Mouse (Mus musculus): ENCODE measurements around the gene Pdcd6.
A peak's percentile ranks its signal among the peaks of the same experiment; 100 is the strongest.

The Pdcd6 gene

DNA sequence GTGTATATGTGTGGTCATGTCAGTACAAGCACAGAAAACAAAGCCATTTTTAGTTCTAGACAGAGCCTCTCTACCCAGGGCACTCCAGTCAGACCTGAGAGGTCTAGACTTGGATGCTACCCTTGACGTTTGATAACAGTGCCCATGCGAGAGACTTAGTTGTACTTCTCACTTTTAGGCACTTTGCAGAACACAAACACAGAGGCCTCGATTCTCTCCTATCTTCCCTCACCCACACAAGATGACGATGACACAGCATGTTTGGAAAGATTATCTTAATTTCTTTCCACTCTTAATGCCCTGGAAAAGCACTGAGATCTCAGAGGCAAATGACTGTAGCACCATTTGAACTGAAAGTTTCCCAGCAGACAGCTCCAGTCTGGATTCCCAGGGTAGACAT, 41.7 kb downstream of the Pdcd6 start:
- no peak for DNase-seq (ENCODE audit: low spot score)

DNA sequence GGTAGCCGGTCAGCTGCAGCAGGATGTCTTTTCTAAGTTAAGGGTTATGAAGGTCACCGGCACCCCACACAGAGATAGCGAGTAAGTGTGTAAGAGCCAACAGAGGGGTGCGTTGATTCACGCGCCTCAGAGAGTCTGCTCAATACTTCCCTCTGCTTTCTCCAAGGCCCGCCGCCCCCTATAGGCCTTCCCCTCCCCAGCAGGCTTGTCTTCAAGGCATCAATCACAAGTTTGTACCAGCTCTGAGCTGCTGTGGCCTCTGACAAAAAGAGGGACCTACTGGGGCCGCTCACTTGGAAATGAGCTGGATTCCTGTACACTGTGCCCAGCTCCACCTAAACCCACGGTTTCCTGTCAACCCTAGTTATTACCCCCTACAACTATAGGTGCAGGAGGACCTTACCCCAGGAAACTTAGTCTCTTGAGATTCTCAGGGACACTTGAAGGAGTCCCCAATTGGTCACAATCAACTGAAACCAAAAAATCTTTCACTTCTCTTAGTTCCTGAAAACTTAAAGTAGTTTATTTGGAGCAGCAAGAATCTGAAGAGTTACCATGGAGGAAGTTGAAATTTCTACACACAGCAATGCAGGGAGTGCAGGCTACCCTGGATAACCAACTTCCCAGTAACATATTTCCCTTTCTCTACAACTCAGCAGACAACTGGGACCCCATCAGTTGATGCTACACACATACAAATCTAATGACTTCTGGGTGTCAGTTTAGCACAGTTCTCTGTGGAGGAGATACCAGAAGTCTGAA, 57.0 kb downstream of the Pdcd6 start:
- peak; percentile 78 for DNase-seq (ENCODE audit: low spot score)

DNA sequence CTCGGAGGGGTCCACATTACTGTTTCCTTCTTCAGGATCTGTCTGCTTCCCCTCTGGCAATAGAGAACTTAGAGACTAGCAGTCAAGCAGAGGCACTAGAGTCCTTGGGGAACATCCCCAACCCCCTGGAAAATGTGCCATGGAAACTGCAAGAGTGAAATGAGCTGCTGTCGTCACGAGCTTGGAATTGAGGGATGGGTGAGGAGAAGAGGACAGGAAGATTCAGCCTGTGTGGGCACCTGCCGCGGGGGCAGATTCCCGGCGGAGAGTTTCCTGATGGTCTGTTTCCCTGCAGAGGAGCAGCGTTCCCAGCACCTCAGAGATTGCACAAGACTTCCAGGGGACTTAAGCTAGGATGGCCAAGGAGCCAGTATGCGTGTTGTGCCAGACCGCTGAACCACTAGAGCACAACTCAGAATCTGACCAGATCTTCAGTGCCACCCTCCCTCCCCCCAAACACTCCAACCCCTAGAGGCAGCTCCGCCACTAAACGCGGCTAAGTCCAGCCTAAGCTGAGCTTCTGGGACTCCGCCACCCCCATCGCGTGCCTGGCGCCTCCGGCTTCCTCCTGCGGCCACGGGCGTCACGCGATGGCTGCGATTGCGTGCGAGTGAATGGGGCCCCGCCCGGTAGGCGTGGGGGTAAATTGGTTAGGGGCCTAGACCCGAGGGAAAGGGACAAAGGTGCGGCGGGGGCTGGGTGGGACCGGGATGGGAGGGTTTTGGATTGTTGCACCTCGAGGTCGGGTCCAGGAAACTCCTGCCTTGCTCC, 57.7 kb downstream of the Pdcd6 start:
- DNase-seq (ENCODE audit: low spot score), result peak; percentile 61

All from embryo, embryonic 10 days (tissue).